ENCODE assay signal across 7 mouse cellular contexts in the genomic region with DNA sequence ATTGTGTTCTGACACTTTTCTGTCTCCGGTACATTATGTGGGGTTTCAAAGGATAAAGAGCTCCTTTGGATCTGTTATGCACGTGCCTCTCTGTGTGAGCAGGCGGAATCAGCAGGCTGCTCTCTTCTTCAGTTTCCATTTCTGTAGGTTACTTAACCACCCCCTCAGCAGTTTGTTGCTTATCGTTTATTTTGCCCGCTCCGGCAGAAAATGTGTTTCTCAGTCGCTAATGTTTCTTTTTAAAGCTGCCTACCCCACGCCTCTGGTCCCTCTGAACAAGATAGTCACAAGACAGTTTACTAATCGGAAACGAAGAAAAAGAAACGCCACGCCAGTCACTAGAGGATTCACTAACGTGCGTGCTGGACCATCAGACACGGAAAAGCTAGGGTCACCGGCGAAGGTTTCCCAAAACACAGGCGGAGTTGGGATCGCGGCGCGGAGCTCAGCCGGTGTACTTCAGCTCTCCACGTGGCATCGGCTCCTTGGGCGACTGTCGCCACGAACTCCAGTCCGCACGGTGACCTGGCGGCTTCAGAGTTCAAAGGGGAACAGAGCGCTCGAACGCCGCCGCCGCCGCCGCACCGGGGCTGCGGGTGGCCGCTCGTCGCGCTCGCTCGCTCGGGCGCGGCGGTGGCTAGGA. TPM values are rescaled to one million over a fixed set of nuclear protein-coding genes. Genes with fewer than 3 reads are reported as not detected.
DNase-seq lines count a peak whose midpoint lies in the region; ATAC-seq and TF ChIP-seq lines count a peak whose summit lies in the region.

A gene (plus strand): TSS at position 342 of the 643 bp plus-strand sequence.

- WGBS in embryonic facial prominence, embryonic 10.5 days, result 5% methylated on average over 50 of the region's 51 CpGs
- WGBS in heart, postnatal 0 days, result 5% methylated on average over 48 of the region's 51 CpGs
- 4% methylated on average over 46 of the region's 51 CpGs for WGBS in midbrain, embryonic 16.5 days

- H3K36me3 ChIP-seq in embryonic facial prominence, embryonic 10.5 days (replicated peaks), result no peaks in the 10 kb centered on the region
- H3K36me3 ChIP-seq in heart, postnatal 0 days (replicated peaks; ENCODE audit: control insufficient read depth, insufficient read depth, low read length), result 0 out of 2 replicates have a peak, but pooled peaks cover 5% of the 10 kb centered on the region
- no peaks in the 10 kb centered on the region for H3K36me3 ChIP-seq in midbrain, embryonic 16.5 days (ENCODE audit: control insufficient read depth, insufficient read depth, low read length)

- intact Hi-C loops in left cerebral cortex, adult 2 months (cut with DNase I), result loop anchor here (2.0 kb wide), 2 partner anchors 23 to 51 kb away; no protein-coding TSS in a partner anchor

- H3K9me3 ChIP-seq in embryonic facial prominence, embryonic 10.5 days, result no peaks in the 10 kb centered on the region
- no peaks in the 10 kb centered on the region for H3K9me3 ChIP-seq in heart, postnatal 0 days (replicated peaks; ENCODE audit: control insufficient read depth, low read length)
- no peaks in the 10 kb centered on the region for H3K9me3 ChIP-seq in midbrain, embryonic 16.5 days (replicated peaks; ENCODE audit: control insufficient read depth, low read length, poor library complexity, severe bottlenecking)

- H3K27me3 ChIP-seq in embryonic facial prominence, embryonic 10.5 days (replicated peaks; ENCODE audit: low read depth, poor library complexity, severe bottlenecking), result peaks cover 53% of the 10 kb centered on the region
- peaks cover 13% of the 10 kb centered on the region for H3K27me3 ChIP-seq in heart, postnatal 0 days (ENCODE audit: control insufficient read depth, insufficient read depth, low read length)
- H3K27me3 ChIP-seq in midbrain, embryonic 16.5 days (ENCODE audit: control insufficient read depth, insufficient read depth, low read depth, low read length), result peaks cover 25% of the 10 kb centered on the region

- H3K4me3 ChIP-seq in embryonic facial prominence, embryonic 10.5 days, result peak within 1 kb of the TSS; percentile 79
- peak within 1 kb of the TSS; percentile 95 for H3K4me3 ChIP-seq in heart, postnatal 0 days (ENCODE audit: low read depth, low read length)
- peak within 1 kb of the TSS; percentile 89 for H3K4me3 ChIP-seq in left cerebral cortex, adult 2 months
- H3K4me3 ChIP-seq in midbrain, embryonic 16.5 days (ENCODE audit: low read depth, low read length), result peak within 1 kb of the TSS; percentile 68

- no peak for TF ChIP-seq CTCF in heart, postnatal 0 days (IDR thresholded peaks at IDR 0.05; ENCODE audit: low read depth)
- no peak for TF ChIP-seq CTCF in left cerebral cortex, adult 2 months (IDR thresholded peaks at IDR 0.05)

- H3K27ac ChIP-seq in embryonic facial prominence, embryonic 10.5 days (replicated peaks), result peak within 1 kb of the TSS; percentile 80
- H3K27ac ChIP-seq in heart, postnatal 0 days (ENCODE audit: low read depth), result peak within 1 kb of the TSS; percentile 70
- H3K27ac ChIP-seq in left cerebral cortex, adult 2 months, result peak within 1 kb of the TSS; percentile 93
- H3K27ac ChIP-seq in midbrain, embryonic 16.5 days (ENCODE audit: low read length), result no peak within 1 kb of the TSS

- peak; percentile 18 to 46 for DNase-seq in urinary bladder, adult 18-20 months (ENCODE audit: low spot score in 2 of 2)
- no peak for DNase-seq in urinary bladder, postnatal 10 days (ENCODE audit: low spot score)
- DNase-seq in embryonic facial prominence, embryonic 10.5 days (ENCODE audit: low spot score), result no peak
- DNase-seq in heart, postnatal 0 days (ENCODE audit: low spot score), result no peak
- peak; percentile 33 to 34 for DNase-seq in left cerebral cortex, adult 2 months (ENCODE audit: extremely low spot score in 1 of 2, low spot score in 2 of 2)

- TF ChIP-seq EP300 in heart, postnatal 0 days (IDR thresholded peaks at IDR 0.05; ENCODE audit: low read depth), result no peak

- H3K4me2 ChIP-seq in heart, postnatal 0 days (ENCODE audit: low read depth, low read length), result peak within 1 kb of the TSS; percentile 99
- peak within 1 kb of the TSS; percentile 89 for H3K4me2 ChIP-seq in midbrain, embryonic 16.5 days (ENCODE audit: low read length)

- ATAC-seq in heart, postnatal 0 days (ENCODE audit: insufficient read depth, low read depth), result no peak
- no peak; the same call in none of the 2 replicates for ATAC-seq in midbrain, embryonic 16.5 days
- ATAC-seq in monocyte, adult 5-6 weeks (replicated peaks; ENCODE audit: insufficient number of reproducible peaks, low FRiP score, low TSS enrichment, poor library complexity, severe bottlenecking), result no peak

- peak within 1 kb of the TSS; percentile 90 for H3K9ac ChIP-seq in heart, postnatal 0 days (replicated peaks; ENCODE audit: low read depth, low read length)
- H3K9ac ChIP-seq in midbrain, embryonic 16.5 days (ENCODE audit: low read depth, low read length), result peak within 1 kb of the TSS; percentile 60

- H3K4me1 ChIP-seq in embryonic facial prominence, embryonic 10.5 days, result peaks cover 18% of the 10 kb centered on the region
- no peaks in the 10 kb centered on the region for H3K4me1 ChIP-seq in heart, postnatal 0 days (ENCODE audit: control insufficient read depth, insufficient read depth)
- peaks cover 17% of the 10 kb centered on the region for H3K4me1 ChIP-seq in midbrain, embryonic 16.5 days (ENCODE audit: control insufficient read depth, insufficient read depth, low read length)

RNA-seq across cellular contexts. Expression of the gene that starts here (rescaled TPM):
- polyA plus RNA-seq in embryonic facial prominence, embryonic 10.5 days (2016; fragmentation: Nextera tagmentation; extraction: Ambion mirVana), result 6.6 and 8.1 TPM in 2 replicates
- 5.9 and 22.5 TPM in 2 replicates for total RNA-seq in heart, postnatal 0 days (2014; rRNA removed; ENCODE audit: low replicate concordance)
- 7.0 and 7.5 TPM in 2 replicates for polyA plus RNA-seq in heart, postnatal 0 days (2015; fragmentation: Nextera tagmentation; extraction: Ambion mirVana)
- 100 to 1,000 TPM; 102 to 118 TPM for total RNA-seq in left cerebral cortex, adult 2 months (2021)
- polyA plus RNA-seq in midbrain, embryonic 16.5 days (2015; fragmentation: Nextera tagmentation; extraction: Ambion mirVana), result 8.5 and 10.3 TPM in 2 replicates
- total RNA-seq in monocyte, adult 5-6 weeks (2017), result 1.4 to 3.3 TPM (median 1.6 TPM) in 3 replicates

Comparison
In these comparisons a context has a peak if more than half of its experiments do, and no peak if none do; other contexts are left out.
1. DNase-seq: peak in urinary bladder, adult 18-20 months (2 of 2) and left cerebral cortex, adult 2 months (2 of 2); none in urinary bladder, postnatal 10 days (single experiment), embryonic facial prominence, embryonic 10.5 days (single experiment) and heart, postnatal 0 days (single experiment).
2. Peak in every context shown above with its lines, with median percentiles within 50 percentile points of each other: H3K4me3 ChIP-seq.